Mouse (Mus musculus) left cerebral cortex, postnatal 25 days (tissue): ENCODE measurements around the gene Srgap3. TPM values are rescaled to one million over a fixed set of nuclear protein-coding genes. Genes with fewer than 3 reads are reported as not detected.
"Not testable (repeated sequence)": the region's sequence is repeated elsewhere in the genome, so short reads cannot be mapped to it uniquely, and the experiment has no call there.

ENCODE experiments used
- DNase-seq, 2 experiments: peaks; one replicate each; pipeline ENCODE4 v3.0.0; 2022; ENCODE audit warnings: low spot score in 2 of 2, mixed read lengths in 1 of 2
- intact Hi-C: fragments of 180-260 bp; cut with DNase I; formaldehyde crosslinking; loops from one replicate; pipeline ENCODE4 v1.15.1; 2025
- total RNA-seq, 2 experiments: library from RNA; stranded (reverse); gene quantifications; 2 replicates each; pipeline ENCODE4 v1.2.3; 2021

The Srgap3 gene
- total RNA-seq, 2 experiments from 2014 or later = 204 to 206 TPM

- intact Hi-C loops = no loop called here
- DNase-seq = no peak
These were observed 75.8 kb downstream of the Srgap3 start for GRCm38 (mm10) chr6:112871241-112871780.

- no peak for DNase-seq
- intact Hi-C loops = no loop called here
These were observed 78.7 kb downstream of the Srgap3 start for GRCm38 (mm10) chr6:112868197-112868957.

DNA sequence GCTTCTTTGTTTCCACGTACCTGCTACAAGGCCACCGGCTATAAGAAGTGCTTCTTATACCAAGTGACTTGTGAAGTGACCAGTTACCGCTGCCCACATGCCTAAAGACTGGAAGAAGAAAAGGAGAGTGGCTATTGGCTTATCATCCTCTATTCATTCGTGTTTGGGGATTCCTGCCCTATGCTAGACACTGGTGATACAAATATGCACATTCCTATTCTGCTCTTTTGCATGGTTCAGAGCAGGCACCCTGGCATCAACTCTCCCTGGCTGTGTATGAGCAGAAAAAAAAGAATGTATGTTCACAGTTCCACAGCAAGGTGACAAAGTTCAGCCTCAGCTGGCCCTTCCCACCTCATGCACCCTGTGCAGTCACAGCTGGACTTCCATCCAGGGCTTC lies 81.0 kb downstream of the Srgap3 start:
- DNase-seq = no peak
- intact Hi-C loops = no loop called here

GRCm38 (mm10) chr6:112865021-112865531 lies 82.0 kb downstream of the Srgap3 start:
- peak in 1 of 2 experiments; percentile 61 for DNase-seq
- intact Hi-C loops = no loop called here

GRCm38 (mm10) chr6:112862465-112862864 lies 84.6 kb downstream of the Srgap3 start:
- intact Hi-C loops = no loop called here
- DNase-seq = no peak

- intact Hi-C loops = no loop called here
- no peak for DNase-seq
These were observed 85.4 kb downstream of the Srgap3 start for GRCm38 (mm10) chr6:112861351-112862297.

DNA sequence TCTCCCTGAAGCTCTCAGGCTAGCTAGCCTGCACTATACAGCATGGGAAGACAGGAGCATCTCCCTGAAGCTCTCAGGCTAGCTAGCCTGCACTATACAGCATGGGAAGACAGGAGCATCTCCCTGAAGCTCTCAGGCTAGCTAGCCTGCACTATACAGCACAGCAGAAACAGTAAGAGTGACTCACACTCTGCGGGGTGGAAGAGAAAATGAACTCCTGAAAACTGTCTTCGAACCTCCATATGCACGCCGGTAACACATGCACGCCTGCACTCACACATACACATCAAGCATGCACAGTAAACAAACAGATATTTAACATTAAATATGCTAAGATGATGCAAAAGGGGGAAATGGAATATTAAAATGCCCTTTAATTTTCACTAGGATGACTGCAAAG lies 86.8 kb downstream of the Srgap3 start:
- intact Hi-C loops, DNase-seq: not testable (repeated sequence)

GRCm38 (mm10) chr6:112857057-112857456 lies 90.0 kb downstream of the Srgap3 start:
- intact Hi-C loops = no loop called here
- no peak for DNase-seq

DNA sequence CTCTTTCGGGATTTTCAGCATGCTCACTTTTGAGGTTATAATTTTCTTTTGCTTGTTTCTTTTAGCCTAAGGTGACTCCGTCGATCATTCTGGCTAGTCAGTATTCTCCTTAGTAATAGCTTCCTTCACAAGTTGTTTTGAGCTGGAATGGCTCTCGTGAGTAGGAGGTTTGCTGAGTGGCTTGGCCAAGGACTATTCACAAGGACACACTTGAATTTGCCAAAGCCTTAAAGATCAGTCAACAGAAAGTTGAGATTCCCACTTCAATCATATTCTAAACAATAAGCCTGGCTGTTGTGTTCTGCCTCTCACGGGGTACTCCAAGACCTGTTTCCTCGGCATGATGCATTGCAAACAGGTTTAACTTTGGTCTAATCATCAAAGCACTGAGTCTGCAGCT lies 91.9 kb downstream of the Srgap3 start:
- intact Hi-C loops = no loop called here
- no peak for DNase-seq

GRCm38 (mm10) chr6:112852261-112853235 lies 94.5 kb downstream of the Srgap3 start:
- DNase-seq = no peak
- intact Hi-C loops = no loop called here

DNA sequence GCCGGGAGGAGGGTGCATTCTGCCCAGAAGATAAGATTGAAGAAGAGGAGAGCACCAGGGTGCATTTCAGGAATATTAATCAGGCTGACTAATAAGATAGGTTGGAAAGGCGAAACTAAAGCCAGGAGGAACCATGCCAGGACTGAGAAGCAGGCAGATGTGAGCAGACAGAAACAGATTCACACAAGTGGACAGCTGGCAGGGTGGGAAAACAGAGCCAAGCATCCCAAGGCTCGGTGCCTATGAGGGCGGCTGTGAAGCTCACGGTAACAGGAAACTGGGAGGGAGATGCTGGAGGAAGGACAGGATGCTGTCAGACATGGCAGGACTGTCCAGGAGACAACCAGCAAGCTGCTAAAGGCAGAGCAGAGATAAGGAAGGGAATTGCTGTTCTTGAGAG lies 96.3 kb downstream of the Srgap3 start:
- peak in 1 of 2 experiments; percentile 61 for DNase-seq
- intact Hi-C loops = no loop called here

DNA sequence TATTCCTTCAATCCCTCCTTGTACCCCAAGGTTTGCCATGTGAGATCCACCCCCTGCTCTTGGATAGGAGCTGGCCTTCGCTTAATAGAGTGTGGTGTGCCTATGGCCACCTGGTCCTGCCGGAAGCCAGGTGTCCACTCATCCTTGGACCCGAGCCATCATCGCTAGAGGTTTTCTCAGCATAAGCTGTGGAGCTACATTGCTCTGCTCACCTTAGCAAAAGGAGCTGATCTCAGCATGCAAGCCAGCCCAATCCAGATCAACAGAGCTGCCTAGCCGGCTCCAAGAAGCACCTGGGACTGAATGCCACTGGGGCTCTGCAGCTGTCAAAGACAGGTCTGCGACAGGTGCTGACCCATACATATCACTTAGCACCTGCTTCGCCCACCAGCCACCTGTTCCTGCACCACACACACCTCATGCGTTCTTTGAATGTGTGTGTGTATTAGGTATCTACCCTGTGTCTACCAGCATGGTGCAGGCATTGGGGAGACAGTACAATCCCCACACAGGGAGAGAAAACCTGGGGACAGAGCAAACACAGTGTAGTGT lies 98.4 kb downstream of the Srgap3 start:
- intact Hi-C loops = no loop called here

DNA sequence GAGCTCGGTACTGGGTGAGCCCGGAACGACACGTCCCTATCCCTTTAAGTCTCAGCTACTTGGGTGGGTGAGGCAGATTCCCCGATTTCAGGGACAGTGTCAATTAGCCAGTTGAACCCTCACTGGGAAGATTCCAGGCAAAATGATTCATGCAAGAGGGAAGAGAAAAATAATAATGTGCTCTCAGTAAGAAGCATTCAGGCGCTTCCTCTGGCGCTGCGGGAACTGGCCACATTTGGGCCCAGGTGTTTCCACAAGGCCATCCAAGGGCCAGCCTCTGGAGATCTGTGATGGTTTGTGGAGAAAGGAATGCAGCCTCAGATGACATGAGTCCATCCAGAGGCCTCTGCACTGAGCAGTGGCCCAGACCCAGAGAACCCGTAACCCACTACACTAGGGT lies 100.2 kb downstream of the Srgap3 start:
- no peak for DNase-seq
- intact Hi-C loops = no loop called here

More for the DNA sequence above, 98.4 kb downstream of the Srgap3 start:
- no peak for DNase-seq

GRCm38 (mm10) chr6:112842426-112842825 lies 104.6 kb downstream of the Srgap3 start:
- DNase-seq = no peak
- intact Hi-C loops = no loop called here

DNA sequence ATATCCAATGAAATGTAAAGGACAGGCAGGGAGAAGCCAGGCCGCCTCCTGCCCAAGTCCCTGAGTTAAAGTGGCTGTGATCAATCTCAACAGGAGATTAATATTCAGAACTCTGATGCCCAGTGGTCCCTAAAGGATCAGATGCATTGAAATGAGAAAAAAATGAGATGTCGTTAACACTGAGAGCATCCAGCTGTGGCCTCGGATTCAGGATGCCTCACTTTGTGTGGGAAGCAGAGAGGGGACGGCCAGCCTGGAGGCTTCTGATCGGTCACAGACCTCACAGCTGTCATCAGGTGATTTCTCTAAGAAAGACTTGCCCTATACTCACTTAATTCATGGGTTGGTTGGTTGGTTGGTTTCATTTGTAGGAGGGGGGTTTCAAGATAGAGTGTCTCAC lies 106.7 kb downstream of the Srgap3 start:
- intact Hi-C loops = no loop called here
- no peak for DNase-seq

GRCm38 (mm10) chr6:112839391-112839790 lies 107.7 kb downstream of the Srgap3 start:
- intact Hi-C loops = loop anchor here (5.0 kb wide), 1 partner anchor 108 kb away; the partner anchor contains the start of gene Srgap3
- no peak for DNase-seq

GRCm38 (mm10) chr6:112838879-112839278 lies 108.2 kb downstream of the Srgap3 start:
- DNase-seq = peak; percentile 50 to 67
- intact Hi-C loops = loop anchor here (5.0 kb wide), 1 partner anchor 108 kb away; the partner anchor contains the start of gene Srgap3

GRCm38 (mm10) chr6:112836712-112837111 lies 110.4 kb downstream of the Srgap3 start:
- intact Hi-C loops = loop anchor here (5.0 kb wide), 1 partner anchor 111 kb away; the partner anchor contains the start of gene Srgap3
- DNase-seq = peak in 1 of 2 experiments; percentile 61
